7 mouse cellular contexts compared by ENCODE assay signal in the genomic region with DNA sequence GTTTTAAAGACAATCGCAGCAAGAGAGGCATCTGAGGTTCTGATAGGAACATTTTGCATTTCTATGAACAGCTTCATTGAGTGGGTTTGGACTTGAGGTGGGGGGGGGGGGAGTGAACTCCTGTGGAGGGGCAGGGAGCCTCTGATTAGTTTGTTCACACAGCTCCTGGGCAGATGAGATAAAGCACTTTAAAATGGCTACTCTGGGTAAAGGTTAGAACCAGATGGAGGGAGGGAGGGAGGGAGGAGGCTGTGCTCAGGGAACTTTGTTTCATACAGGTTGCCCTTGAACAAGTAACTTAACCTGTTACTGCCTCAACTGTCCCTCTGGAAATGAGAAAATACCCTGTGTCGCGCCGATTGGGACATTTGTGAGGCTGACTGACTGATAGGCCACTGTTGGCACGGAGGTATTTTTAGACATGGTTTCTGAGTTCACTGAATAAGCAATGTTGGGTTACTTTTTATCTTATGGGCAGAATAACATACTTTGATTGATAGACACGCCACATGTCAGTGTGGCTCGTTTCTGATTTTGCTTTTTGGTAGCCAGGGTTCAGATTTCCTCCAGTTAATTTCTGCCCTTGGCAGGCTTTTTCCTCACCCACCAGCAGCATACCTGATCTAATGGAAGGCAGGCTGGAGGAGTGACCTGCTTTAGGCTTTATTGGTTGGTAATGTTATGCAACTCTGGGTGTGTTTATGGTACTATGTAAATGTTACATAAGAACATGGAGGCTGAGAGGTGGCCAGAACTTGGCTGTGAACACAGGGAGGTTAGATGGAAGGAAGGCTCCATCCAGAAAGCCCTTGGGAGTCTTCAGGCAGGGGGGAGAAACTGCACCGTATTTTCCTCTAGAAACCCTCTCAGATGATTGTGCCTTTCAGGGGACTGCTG. TPM values are rescaled to one million over a fixed set of nuclear protein-coding genes. Genes with fewer than 3 reads are reported as not detected.
A peak's percentile ranks its signal among the peaks of the same experiment; 100 is the strongest.
DNase-seq lines count a peak whose midpoint lies in the region; ATAC-seq and TF ChIP-seq lines count a peak whose summit lies in the region.

No protein-coding gene starts in this region.

- H3K27ac ChIP-seq in kidney, adult 2 months (ENCODE audit: insufficient read depth, low read depth, low read length): peak overlapping the region; percentile 41
- peak overlapping the region; percentile 36; the same call in 1 of the 2 replicates for H3K27ac ChIP-seq in embryonic facial prominence, embryonic 13.5 days
- no peak overlapping the region for H3K27ac ChIP-seq in hindbrain, embryonic 15.5 days (replicated peaks)
- no peak overlapping the region for H3K27ac ChIP-seq in midbrain, embryonic 16.5 days (ENCODE audit: low read length)

- H3K27me3 ChIP-seq in kidney, adult 2 months (replicated peaks; ENCODE audit: control insufficient read depth, insufficient read depth, low read length): no peaks in the 10 kb centered on the region
- H3K27me3 ChIP-seq in embryonic facial prominence, embryonic 13.5 days: 0 out of 2 replicates have a peak, but pooled peaks cover 6% of the 10 kb centered on the region
- H3K27me3 ChIP-seq in hindbrain, embryonic 15.5 days: no peaks in the 10 kb centered on the region
- H3K27me3 ChIP-seq in midbrain, embryonic 16.5 days (ENCODE audit: control insufficient read depth, insufficient read depth, low read depth, low read length): no peaks in the 10 kb centered on the region

- H3K36me3 ChIP-seq in kidney, adult 2 months (ENCODE audit: control insufficient read depth, insufficient read depth, low read length): no peaks in the 10 kb centered on the region
- no peaks in the 10 kb centered on the region for H3K36me3 ChIP-seq in embryonic facial prominence, embryonic 13.5 days
- no peaks in the 10 kb centered on the region for H3K36me3 ChIP-seq in hindbrain, embryonic 15.5 days
- no peaks in the 10 kb centered on the region for H3K36me3 ChIP-seq in midbrain, embryonic 16.5 days (ENCODE audit: control insufficient read depth, insufficient read depth, low read length)

- TF ChIP-seq CTCF in kidney, adult 2 months (conservative IDR thresholded peaks at IDR 0.05; ENCODE audit: insufficient read depth, insufficient read length, low read depth, low read length): no peak

- H3K4me3 ChIP-seq in kidney, adult 2 months (ENCODE audit: insufficient read depth, low read depth, low read length): no peak overlapping the region
- H3K4me3 ChIP-seq in embryonic facial prominence, embryonic 13.5 days: no peak overlapping the region
- H3K4me3 ChIP-seq in hindbrain, embryonic 15.5 days: 0 out of 2 replicates have a peak overlapping the region, but pooled peaks have one; percentile 66
- peak overlapping the region; percentile 61; the same call in 1 of the 2 replicates for H3K4me3 ChIP-seq in midbrain, embryonic 16.5 days (ENCODE audit: low read depth, low read length)

- no peaks in the 10 kb centered on the region for H3K9me3 ChIP-seq in embryonic facial prominence, embryonic 13.5 days
- H3K9me3 ChIP-seq in hindbrain, embryonic 15.5 days: no peaks in the 10 kb centered on the region
- H3K9me3 ChIP-seq in midbrain, embryonic 16.5 days (replicated peaks; ENCODE audit: control insufficient read depth, low read length, poor library complexity, severe bottlenecking): no peaks in the 10 kb centered on the region

- H3K4me2 ChIP-seq in embryonic facial prominence, embryonic 13.5 days: peak overlapping the region; percentile 75
- H3K4me2 ChIP-seq in hindbrain, embryonic 15.5 days: peak overlapping the region; percentile 87
- peak overlapping the region; percentile 31 for H3K4me2 ChIP-seq in midbrain, embryonic 16.5 days (ENCODE audit: low read length)

- TF ChIP-seq POLR2A in kidney, adult 2 months (IDR thresholded peaks at IDR 0.05; ENCODE audit: low read depth, low read length): no peak

- DNase-seq in kidney, adult 2 months: no peak
- DNase-seq in kidney, adult 11 months: no peak
- DNase-seq in adrenal gland, postnatal 10 days: no peak

- H3K4me1 ChIP-seq in kidney, adult 2 months (ENCODE audit: control insufficient read depth, insufficient read depth, low read length): peaks cover 33% of the 10 kb centered on the region
- H3K4me1 ChIP-seq in embryonic facial prominence, embryonic 13.5 days: peaks cover 67% of the 10 kb centered on the region
- peaks cover 73% of the 10 kb centered on the region for H3K4me1 ChIP-seq in hindbrain, embryonic 15.5 days (replicated peaks)
- peaks cover 51% of the 10 kb centered on the region for H3K4me1 ChIP-seq in midbrain, embryonic 16.5 days (ENCODE audit: control insufficient read depth, insufficient read depth, low read length)

- H3K9ac ChIP-seq in embryonic facial prominence, embryonic 13.5 days: 0 out of 2 replicates have a peak overlapping the region, but pooled peaks have one; percentile 21
- no peak overlapping the region for H3K9ac ChIP-seq in hindbrain, embryonic 15.5 days
- H3K9ac ChIP-seq in midbrain, embryonic 16.5 days (ENCODE audit: low read depth, low read length): peak overlapping the region; percentile 14; the same call in 1 of the 2 replicates

- WGBS in kidney, adult 2 months: 39% methylated on average over 8 of the region's 8 CpGs
- WGBS in embryonic facial prominence, embryonic 13.5 days: 49% methylated on average over 8 of the region's 8 CpGs
- WGBS in hindbrain, embryonic 15.5 days: 66% methylated on average over 8 of the region's 8 CpGs
- WGBS in midbrain, embryonic 16.5 days: 73% methylated on average over 8 of the region's 8 CpGs

- no peak for ATAC-seq in embryonic facial prominence, embryonic 13.5 days (ENCODE audit: insufficient number of reproducible peaks, insufficient read depth, low FRiP score, low TSS enrichment, low read depth)
- no peak for ATAC-seq in hindbrain, embryonic 15.5 days (ENCODE audit: low FRiP score, low read depth)
- ATAC-seq in midbrain, embryonic 16.5 days: no peak
- no peak for ATAC-seq in inflammation-experienced regulatory T-cells, adult 6 months

RNA-seq across cellular contexts. Expression of a gene that starts 3.2 kb away (rescaled TPM):
- 37.0 and 37.2 TPM in 2 replicates for polyA plus RNA-seq in kidney, adult 2 months (2012; rRNA removed)
- 8.0 TPM in 2 replicates for polyA plus RNA-seq in embryonic facial prominence, embryonic 13.5 days (2015; fragmentation: Nextera tagmentation; extraction: Ambion mirVana)
- polyA plus RNA-seq in hindbrain, embryonic 15.5 days (2015; fragmentation: Nextera tagmentation; extraction: Ambion mirVana): 21.7 and 24.1 TPM in 2 replicates
- 22.1 and 24.5 TPM in 2 replicates for polyA plus RNA-seq in midbrain, embryonic 16.5 days (2015; fragmentation: Nextera tagmentation; extraction: Ambion mirVana)
- total RNA-seq in adrenal gland, postnatal 10 days (2021): 10 to 100 TPM; 10.8 to 13.4 TPM
- polyA plus RNA-seq in inflammation-experienced regulatory T-cells, adult 6 months (2017; shearing (Covaris generic)): 1 to 10 TPM in 2 of 3 experiments, under 1 TPM in 1; 0.53 to 4.0 (median 3.6) TPM

RNA-seq across cellular contexts. Expression of a gene that starts 46.9 kb away (rescaled TPM):
- polyA plus RNA-seq in kidney, adult 2 months (2012; rRNA removed): 6.2 and 7.0 TPM in 2 replicates
- polyA plus RNA-seq in embryonic facial prominence, embryonic 13.5 days (2015; fragmentation: Nextera tagmentation; extraction: Ambion mirVana): 7.4 and 8.0 TPM in 2 replicates
- polyA plus RNA-seq in hindbrain, embryonic 15.5 days (2015; fragmentation: Nextera tagmentation; extraction: Ambion mirVana): 1.9 and 2.4 TPM in 2 replicates
- 0.95 and 1.1 TPM in 2 replicates for polyA plus RNA-seq in midbrain, embryonic 16.5 days (2015; fragmentation: Nextera tagmentation; extraction: Ambion mirVana)
- 10 to 100 TPM; 16.4 to 24.0 TPM for total RNA-seq in adrenal gland, postnatal 10 days (2021)
- polyA plus RNA-seq in inflammation-experienced regulatory T-cells, adult 6 months (2017; shearing (Covaris generic)): under 1 TPM; 0.18 to 0.50 (median 0.28) TPM

RNA-seq across cellular contexts. Expression of a gene that starts 48.7 kb away (rescaled TPM):
- 33.4 and 34.1 TPM in 2 replicates for polyA plus RNA-seq in kidney, adult 2 months (2012; rRNA removed)
- 9.9 and 10.1 TPM in 2 replicates for polyA plus RNA-seq in embryonic facial prominence, embryonic 13.5 days (2015; fragmentation: Nextera tagmentation; extraction: Ambion mirVana)
- polyA plus RNA-seq in hindbrain, embryonic 15.5 days (2015; fragmentation: Nextera tagmentation; extraction: Ambion mirVana): 9.5 and 9.6 TPM in 2 replicates
- polyA plus RNA-seq in midbrain, embryonic 16.5 days (2015; fragmentation: Nextera tagmentation; extraction: Ambion mirVana): 8.0 and 10.6 TPM in 2 replicates
- total RNA-seq in adrenal gland, postnatal 10 days (2021): 10 to 100 TPM; 19.5 to 19.8 TPM
- 1 to 10 TPM in 1 of 3 experiments, under 1 TPM in 1, not detected in 1; 0.86 to 1.9 TPM for polyA plus RNA-seq in inflammation-experienced regulatory T-cells, adult 6 months (2017; shearing (Covaris generic))

Comparison
In these comparisons a context has a peak if more than half of its experiments do, and no peak if none do; other contexts are left out.
1. H3K27ac ChIP-seq: peak in kidney, adult 2 months (single experiment) and embryonic facial prominence, embryonic 13.5 days (single experiment); none in hindbrain, embryonic 15.5 days (single experiment) and midbrain, embryonic 16.5 days (single experiment).
2. H3K4me3 ChIP-seq: peak in hindbrain, embryonic 15.5 days (single experiment) and midbrain, embryonic 16.5 days (single experiment); none in kidney, adult 2 months (single experiment) and embryonic facial prominence, embryonic 13.5 days (single experiment).
3. H3K4me2 ChIP-seq: peak in every context shown above with its lines; median percentile 87 in hindbrain, embryonic 15.5 days; 75 in embryonic facial prominence, embryonic 13.5 days; 31 in midbrain, embryonic 16.5 days.